Mouse (Mus musculus): Measurements from ENCODE around the gene Fign. TPM values are rescaled to one million over a fixed set of nuclear protein-coding genes. Genes with fewer than 3 reads are reported as not detected.
A peak's percentile ranks its signal among the peaks of the same experiment; 100 is the strongest.

Fign gene
- polyA plus RNA-seq, 1 experiment = 3.3 TPM

DNA sequence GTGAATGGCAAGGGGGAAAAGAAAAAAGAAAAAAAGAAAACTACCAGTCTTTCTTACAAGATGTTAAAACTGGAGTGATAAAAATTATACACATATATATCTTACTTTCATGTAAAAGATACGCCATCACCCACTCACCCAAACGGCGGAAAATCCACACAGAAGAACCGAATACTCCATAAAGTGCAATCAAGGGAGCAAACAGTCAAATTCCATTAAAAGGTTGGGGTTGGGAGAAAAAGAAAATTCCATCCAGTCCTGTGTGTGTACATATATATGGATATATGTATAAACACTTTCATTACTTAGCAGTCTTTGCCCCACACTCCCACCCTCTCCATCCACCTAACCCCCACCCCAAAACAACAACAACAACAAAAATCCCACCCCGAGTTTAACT is 1.7 kb downstream of the Fign start:
- H3K4me3 ChIP-seq (ENCODE audit: insufficient read depth, low read length) = peak overlapping the region; percentile 16; the same call in 1 of the 2 replicates

GRCm38 (mm10) chr2:64095561-64095960 is 2.3 kb downstream of the Fign start:
- Histone ChIP-seq H3K4me1 (ENCODE audit: control insufficient read depth, insufficient read depth, low read length) (no peaks in the 10 kb centered on the region), H3K4me3 (ENCODE audit: insufficient read depth, low read length) (no peak overlapping the region), H3K27ac (ENCODE audit: insufficient read depth, low read length) (no peak overlapping the region)
- TF ChIP-seq CTCF (IDR thresholded peaks at IDR 0.05; ENCODE audit: borderline replicate concordance, insufficient read depth, low read length) (no peak), POLR2A (IDR thresholded peaks at IDR 0.05; ENCODE audit: low read depth, low read length) (no peak)

More for the DNA sequence above, 1.7 kb downstream of the Fign start:
- Histone ChIP-seq H3K27ac (ENCODE audit: insufficient read depth, low read length) (no peak overlapping the region), H3K4me1 (ENCODE audit: control insufficient read depth, insufficient read depth, low read length) (no peaks in the 10 kb centered on the region)
- TF ChIP-seq POLR2A (IDR thresholded peaks at IDR 0.05; ENCODE audit: low read depth, low read length) = no peak
- no peak for TF ChIP-seq CTCF (IDR thresholded peaks at IDR 0.05; ENCODE audit: borderline replicate concordance, insufficient read depth, low read length)

GRCm38 (mm10) chr2:64093087-64093486 is 4.8 kb downstream of the Fign start:
- Histone ChIP-seq H3K4me1 (ENCODE audit: control insufficient read depth, insufficient read depth, low read length) (no peaks in the 10 kb centered on the region), H3K27ac (ENCODE audit: insufficient read depth, low read length) (no peak overlapping the region), H3K4me3 (ENCODE audit: insufficient read depth, low read length) (no peak overlapping the region)
- no peak for TF ChIP-seq POLR2A (IDR thresholded peaks at IDR 0.05; ENCODE audit: low read depth, low read length)
- TF ChIP-seq CTCF (IDR thresholded peaks at IDR 0.05; ENCODE audit: borderline replicate concordance, insufficient read depth, low read length) = no peak

DNA sequence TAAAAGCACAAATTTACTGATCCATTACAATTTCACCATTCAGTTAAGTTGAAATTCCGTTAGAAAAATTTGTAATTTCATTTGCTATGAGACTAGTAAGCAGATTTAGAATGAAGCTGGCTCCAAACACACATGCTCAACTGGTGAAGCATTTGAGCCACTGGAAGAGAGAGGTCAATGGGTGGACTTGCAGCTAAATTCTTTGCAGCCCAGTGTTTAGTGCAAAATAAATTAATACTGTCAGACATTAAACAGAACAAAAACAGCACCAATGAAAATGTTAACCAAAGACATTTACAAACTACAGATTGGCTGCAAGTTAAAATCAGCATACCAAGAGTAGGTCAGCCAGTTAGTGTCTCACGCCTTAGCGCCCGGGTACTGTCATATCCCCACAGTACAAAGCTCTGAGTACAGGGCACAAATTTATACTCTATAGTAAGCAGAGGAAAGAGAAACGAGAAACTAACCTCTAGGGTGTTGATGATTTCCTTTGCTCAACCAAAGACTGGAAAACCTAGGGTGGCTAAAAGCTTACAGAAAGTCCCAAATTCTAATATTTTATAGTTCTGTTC is 13.9 kb downstream of the Fign start:
- Histone ChIP-seq H3K4me1 (ENCODE audit: control insufficient read depth, insufficient read depth, low read length) (no peaks in the 10 kb centered on the region), H3K27ac (ENCODE audit: insufficient read depth, low read length) (no peak overlapping the region), H3K4me3 (ENCODE audit: insufficient read depth, low read length) (no peak overlapping the region)
- TF ChIP-seq POLR2A (IDR thresholded peaks at IDR 0.05; ENCODE audit: low read depth, low read length) = no peak
- no peak for TF ChIP-seq CTCF (IDR thresholded peaks at IDR 0.05; ENCODE audit: borderline replicate concordance, insufficient read depth, low read length)

GRCm38 (mm10) chr2:64079765-64080164 is 18.1 kb downstream of the Fign start:
- Histone ChIP-seq H3K4me1 (ENCODE audit: control insufficient read depth, insufficient read depth, low read length) (peaks cover 2% of the 10 kb centered on the region; the same call in 1 of the 2 replicates), H3K4me3 (ENCODE audit: insufficient read depth, low read length) (no peak overlapping the region), H3K27ac (ENCODE audit: insufficient read depth, low read length) (no peak overlapping the region)
- TF ChIP-seq CTCF (IDR thresholded peaks at IDR 0.05; ENCODE audit: borderline replicate concordance, insufficient read depth, low read length) (no peak), POLR2A (IDR thresholded peaks at IDR 0.05; ENCODE audit: low read depth, low read length) (no peak)

GRCm38 (mm10) chr2:64078551-64078950 is 19.3 kb downstream of the Fign start:
- peaks cover 2% of the 10 kb centered on the region; the same call in 1 of the 2 replicates for H3K4me1 ChIP-seq (ENCODE audit: control insufficient read depth, insufficient read depth, low read length)
- no peak overlapping the region for H3K4me3 ChIP-seq (ENCODE audit: insufficient read depth, low read length)
- no peak overlapping the region for H3K27ac ChIP-seq (ENCODE audit: insufficient read depth, low read length)
- TF ChIP-seq POLR2A (IDR thresholded peaks at IDR 0.05; ENCODE audit: low read depth, low read length) = no peak
- TF ChIP-seq CTCF (IDR thresholded peaks at IDR 0.05; ENCODE audit: borderline replicate concordance, insufficient read depth, low read length) = no peak

DNA sequence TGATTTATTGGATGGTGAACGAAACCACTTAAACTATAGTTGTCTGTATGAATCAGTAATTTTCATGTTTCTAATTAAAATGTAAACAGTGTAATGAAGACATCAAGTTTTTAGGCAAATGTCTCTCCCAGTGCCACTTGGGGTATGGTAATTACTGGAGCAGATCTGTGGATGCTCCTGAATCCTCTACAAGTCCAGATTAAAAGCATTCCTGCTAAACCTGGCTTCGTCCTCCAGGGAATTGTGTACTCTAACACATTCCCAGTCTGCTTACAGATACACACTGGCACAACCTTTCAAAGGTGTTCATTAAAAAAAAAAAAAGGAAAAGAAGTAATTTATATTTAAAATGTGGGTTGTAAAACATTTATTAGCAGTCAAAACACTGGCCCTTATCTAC is 20.0 kb downstream of the Fign start:
- no peak for TF ChIP-seq POLR2A (IDR thresholded peaks at IDR 0.05; ENCODE audit: low read depth, low read length)
- H3K4me1 ChIP-seq (ENCODE audit: control insufficient read depth, insufficient read depth, low read length) = peaks cover 2% of the 10 kb centered on the region; the same call in 1 of the 2 replicates
- no peak overlapping the region for H3K27ac ChIP-seq (ENCODE audit: insufficient read depth, low read length)
- no peak overlapping the region for H3K4me3 ChIP-seq (ENCODE audit: insufficient read depth, low read length)

DNA sequence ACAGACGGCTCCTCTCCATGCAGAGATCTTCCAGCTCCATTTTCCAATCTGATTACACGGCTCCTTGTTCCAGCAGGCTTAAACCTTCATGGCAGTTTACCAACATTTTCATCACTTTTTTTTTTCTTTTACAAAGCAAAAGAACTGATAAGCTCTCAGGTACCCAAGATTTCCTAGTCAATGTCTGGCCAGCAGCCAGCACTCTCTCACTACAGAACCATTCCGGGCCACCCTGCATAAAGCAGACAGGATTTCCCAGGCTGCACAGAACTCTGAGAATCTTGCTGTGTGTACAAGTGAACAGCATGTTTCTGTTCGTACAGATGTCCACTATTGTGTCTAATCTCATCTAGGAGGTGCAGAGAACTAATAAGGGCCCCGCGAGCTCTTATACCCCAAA is 22.0 kb downstream of the Fign start:
- TF ChIP-seq CTCF (IDR thresholded peaks at IDR 0.05; ENCODE audit: borderline replicate concordance, insufficient read depth, low read length) = no peak
- TF ChIP-seq POLR2A (IDR thresholded peaks at IDR 0.05; ENCODE audit: low read depth, low read length) = no peak
- H3K27ac ChIP-seq (ENCODE audit: insufficient read depth, low read length) = no peak overlapping the region
- H3K4me3 ChIP-seq (ENCODE audit: insufficient read depth, low read length) = no peak overlapping the region
- H3K4me1 ChIP-seq (ENCODE audit: control insufficient read depth, insufficient read depth, low read length) = peaks cover 2% of the 10 kb centered on the region; the same call in 1 of the 2 replicates

DNA sequence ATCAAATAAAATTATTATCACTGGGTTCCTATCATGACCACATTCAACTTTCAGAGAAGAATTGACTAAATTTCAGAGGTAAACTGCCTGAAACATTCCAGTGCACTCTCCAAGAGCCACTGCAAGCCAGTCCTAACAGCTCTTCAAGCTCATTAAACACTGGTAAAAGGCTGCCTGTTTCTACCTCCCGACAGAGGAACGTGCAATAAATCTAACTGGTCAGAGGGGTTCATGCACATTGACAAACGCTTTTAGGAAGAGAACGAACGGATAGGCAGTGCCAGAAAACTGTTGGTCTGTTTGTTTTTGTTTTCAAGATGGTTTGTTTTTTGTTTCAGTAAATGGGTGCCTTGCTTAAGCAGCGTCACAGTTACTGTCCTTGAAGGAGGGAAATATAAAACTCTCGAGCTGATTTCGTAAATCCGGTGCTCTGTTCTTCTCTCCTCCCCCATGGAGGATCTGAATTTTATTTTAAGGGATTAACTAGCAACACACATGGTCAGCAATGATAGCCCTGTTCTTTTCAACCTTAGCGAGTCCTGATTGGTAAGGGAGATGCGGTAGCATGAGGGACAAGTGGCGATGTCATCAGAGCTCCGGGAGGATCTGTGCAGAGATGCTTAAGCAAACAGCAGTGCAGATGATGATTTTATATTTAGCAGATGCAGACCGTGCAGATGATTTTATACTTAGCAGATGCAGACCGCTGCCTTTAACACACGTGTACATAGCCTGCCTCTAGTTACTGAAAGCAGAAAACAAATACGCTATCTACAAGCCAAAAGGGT is 23.0 kb downstream of the Fign start:
- no peak overlapping the region for H3K4me3 ChIP-seq (ENCODE audit: insufficient read depth, low read length)
- no peak for TF ChIP-seq CTCF (IDR thresholded peaks at IDR 0.05; ENCODE audit: borderline replicate concordance, insufficient read depth, low read length)
- TF ChIP-seq POLR2A (IDR thresholded peaks at IDR 0.05; ENCODE audit: low read depth, low read length) = no peak
- peaks cover 2% of the 10 kb centered on the region; the same call in 1 of the 2 replicates for H3K4me1 ChIP-seq (ENCODE audit: control insufficient read depth, insufficient read depth, low read length)
- H3K27ac ChIP-seq (ENCODE audit: insufficient read depth, low read length) = no peak overlapping the region

- no peaks in the 10 kb centered on the region; the same call in 1 of the 2 replicates for H3K4me1 ChIP-seq (ENCODE audit: control insufficient read depth, insufficient read depth, low read length)
- no peak for TF ChIP-seq CTCF (IDR thresholded peaks at IDR 0.05; ENCODE audit: borderline replicate concordance, insufficient read depth, low read length)
- no peak for TF ChIP-seq POLR2A (IDR thresholded peaks at IDR 0.05; ENCODE audit: low read depth, low read length)
- no peak overlapping the region for H3K4me3 ChIP-seq (ENCODE audit: insufficient read depth, low read length)
- H3K27ac ChIP-seq (ENCODE audit: insufficient read depth, low read length) = no peak overlapping the region
Observed at GRCm38 (mm10) chr2:64072158-64072557, 25.7 kb downstream of the Fign start.

All from embryonic fibroblast, embryonic 13.5 days (primary cell).